Mouse (Mus musculus): ENCODE results near the gene Slc35f1. TPM values are rescaled to one million over a fixed set of nuclear protein-coding genes. Genes with fewer than 3 reads are reported as not detected.
A peak's percentile ranks its signal among the peaks of the same experiment; 100 is the strongest.

Slc35f1 gene
- total and polyA plus RNA-seq, 2 experiments from 2014 or later, result 37.8 to 110 TPM

GRCm38 (mm10) chr10:52923143-52923542 lies 232.8 kb downstream of the Slc35f1 start:
- Histone ChIP-seq H3K4me3 (ENCODE audit: low read depth, low read length) (no peak overlapping the region), H3K27ac (ENCODE audit: low read depth, low read length) (no peak overlapping the region; the same call in 1 of the 2 replicates), H3K27me3 (ENCODE audit: insufficient read depth, low read length) (no peaks in the 10 kb centered on the region), H3K4me1 (ENCODE audit: insufficient read depth) (no peaks in the 10 kb centered on the region), H3K9me3 (ENCODE audit: low read length) (no peaks in the 10 kb centered on the region), H3K9ac (no peak overlapping the region), H3K36me3 (ENCODE audit: insufficient read depth) (no peaks in the 10 kb centered on the region), H3K4me2 (ENCODE audit: low read depth) (no peak overlapping the region)
- 48% methylated on average over 8 of the region's 8 CpGs for WGBS
- TF ChIP-seq CTCF (IDR thresholded peaks at IDR 0.05; ENCODE audit: low read depth), result no peak
- peak; percentile 38; the same call in 1 of the 2 replicates for ATAC-seq
- DNase-seq, result no peak

GRCm38 (mm10) chr10:52926330-52926729 lies 236.0 kb downstream of the Slc35f1 start:
- H3K4me1 ChIP-seq (ENCODE audit: insufficient read depth), result no peaks in the 10 kb centered on the region
- H3K9ac ChIP-seq, result no peak overlapping the region
- H3K4me3 ChIP-seq (ENCODE audit: low read depth, low read length), result no peak overlapping the region
- no peak overlapping the region for H3K4me2 ChIP-seq (ENCODE audit: low read depth)
- H3K9me3 ChIP-seq (ENCODE audit: low read length), result no peaks in the 10 kb centered on the region
- no peak for TF ChIP-seq CTCF (IDR thresholded peaks at IDR 0.05; ENCODE audit: low read depth)
- ATAC-seq (peak; percentile 76), DNase-seq (peak; percentile 43)
- H3K27ac ChIP-seq (ENCODE audit: low read depth, low read length), result peak overlapping the region; percentile 54; the same call in 1 of the 2 replicates
- H3K36me3 ChIP-seq (ENCODE audit: insufficient read depth), result no peaks in the 10 kb centered on the region
- WGBS, result 46% methylated on average over 3 of the region's 3 CpGs
- no peaks in the 10 kb centered on the region for H3K27me3 ChIP-seq (ENCODE audit: insufficient read depth, low read length)

DNA sequence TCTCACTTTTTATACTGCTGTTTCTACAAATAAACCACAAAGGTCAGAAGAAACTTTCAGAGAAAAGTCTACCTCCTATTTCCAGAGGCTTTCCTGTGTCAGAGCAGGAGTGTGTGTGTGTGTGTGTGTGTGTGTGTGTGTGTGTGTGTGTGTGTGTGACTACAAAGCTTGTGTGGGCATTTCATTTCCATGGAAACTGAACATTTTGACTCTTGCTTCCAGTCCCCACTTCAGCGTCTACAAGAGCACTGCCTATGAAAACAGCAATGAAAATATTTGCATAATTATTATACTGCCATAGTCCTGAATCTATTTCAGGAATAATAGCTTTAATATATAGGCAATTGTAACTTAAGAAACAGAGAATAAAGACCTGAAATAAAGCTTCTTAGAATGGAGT lies 241.8 kb downstream of the Slc35f1 start:
- ATAC-seq (no peak; the same call in 1 of the 2 replicates), DNase-seq (no peak)
- no peak for TF ChIP-seq CTCF (IDR thresholded peaks at IDR 0.05; ENCODE audit: low read depth)
- H3K27ac ChIP-seq (ENCODE audit: low read depth, low read length), result no peak overlapping the region
- 22% methylated on average over 1 of the region's 1 CpGs for WGBS
- H3K9me3 ChIP-seq (ENCODE audit: low read length), result no peaks in the 10 kb centered on the region
- H3K9ac ChIP-seq, result no peak overlapping the region
- H3K4me3 ChIP-seq (ENCODE audit: low read depth, low read length), result no peak overlapping the region
- H3K36me3 ChIP-seq (ENCODE audit: insufficient read depth), result no peaks in the 10 kb centered on the region
- no peaks in the 10 kb centered on the region for H3K4me1 ChIP-seq (ENCODE audit: insufficient read depth)
- H3K27me3 ChIP-seq (ENCODE audit: insufficient read depth, low read length), result no peaks in the 10 kb centered on the region
- H3K4me2 ChIP-seq (ENCODE audit: low read depth), result no peak overlapping the region

GRCm38 (mm10) chr10:52934615-52935014 lies 244.3 kb downstream of the Slc35f1 start:
- DNase-seq, result no peak
- Histone ChIP-seq H3K4me1 (ENCODE audit: insufficient read depth) (no peaks in the 10 kb centered on the region), H3K9ac (no peak overlapping the region), H3K4me3 (ENCODE audit: low read depth, low read length) (no peak overlapping the region), H3K27ac (ENCODE audit: low read depth, low read length) (no peak overlapping the region), H3K4me2 (ENCODE audit: low read depth) (no peak overlapping the region), H3K36me3 (ENCODE audit: insufficient read depth) (no peaks in the 10 kb centered on the region), H3K9me3 (ENCODE audit: low read length) (no peaks in the 10 kb centered on the region), H3K27me3 (ENCODE audit: insufficient read depth, low read length) (no peaks in the 10 kb centered on the region)
- no peak for ATAC-seq
- no peak for TF ChIP-seq CTCF (IDR thresholded peaks at IDR 0.05; ENCODE audit: low read depth)

GRCm38 (mm10) chr10:52940111-52940830 lies 249.9 kb downstream of the Slc35f1 start:
- Histone ChIP-seq H3K27me3 (ENCODE audit: insufficient read depth, low read length) (no peaks in the 10 kb centered on the region), H3K4me2 (ENCODE audit: low read depth) (no peak overlapping the region), H3K9ac (no peak overlapping the region), H3K4me1 (ENCODE audit: insufficient read depth) (no peaks in the 10 kb centered on the region), H3K4me3 (ENCODE audit: low read depth, low read length) (no peak overlapping the region), H3K27ac (ENCODE audit: low read depth, low read length) (peak overlapping the region; percentile 36), H3K9me3 (ENCODE audit: low read length) (no peaks in the 10 kb centered on the region), H3K36me3 (ENCODE audit: insufficient read depth) (no peaks in the 10 kb centered on the region)
- TF ChIP-seq CTCF (IDR thresholded peaks at IDR 0.05; ENCODE audit: low read depth), result no peak
- 27% methylated on average over 1 of the region's 1 CpGs for WGBS
- ATAC-seq (peak; percentile 92), DNase-seq (peak; percentile 59)

GRCm38 (mm10) chr10:52940831-52941216 lies 250.5 kb downstream of the Slc35f1 start:
- Histone ChIP-seq H3K27me3 (ENCODE audit: insufficient read depth, low read length) (no peaks in the 10 kb centered on the region), H3K4me2 (ENCODE audit: low read depth) (no peak overlapping the region), H3K9ac (no peak overlapping the region), H3K4me1 (ENCODE audit: insufficient read depth) (no peaks in the 10 kb centered on the region), H3K36me3 (ENCODE audit: insufficient read depth) (no peaks in the 10 kb centered on the region), H3K27ac (ENCODE audit: low read depth, low read length) (peak overlapping the region; percentile 36), H3K4me3 (ENCODE audit: low read depth, low read length) (no peak overlapping the region), H3K9me3 (ENCODE audit: low read length) (no peaks in the 10 kb centered on the region)
- TF ChIP-seq CTCF (IDR thresholded peaks at IDR 0.05; ENCODE audit: low read depth), result no peak
- WGBS, result 28% methylated on average over 5 of the region's 5 CpGs
- ATAC-seq (peak; percentile 84), DNase-seq (no peak)

DNA sequence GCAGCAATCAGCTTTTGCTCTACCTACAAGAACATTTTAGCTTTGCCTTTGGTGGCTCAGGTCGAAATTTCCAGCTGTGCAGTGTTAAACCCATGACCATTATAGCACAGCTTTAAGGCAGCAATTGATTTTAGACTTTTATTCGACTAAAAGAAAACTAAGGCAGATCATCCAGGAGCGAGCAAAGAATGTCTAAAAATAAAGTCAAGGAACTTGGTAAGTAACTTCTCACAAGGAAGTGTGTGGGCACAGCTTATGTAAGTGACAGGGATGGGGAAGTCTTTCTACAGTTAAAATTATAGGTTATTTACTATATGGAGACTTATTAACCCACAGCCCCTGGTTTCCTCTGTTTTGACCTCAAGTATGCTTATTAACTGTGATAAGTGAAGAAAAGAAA lies 262.2 kb downstream of the Slc35f1 start:
- WGBS, result 86% methylated on average over 3 of the region's 3 CpGs
- no peaks in the 10 kb centered on the region for H3K27me3 ChIP-seq (ENCODE audit: insufficient read depth, low read length)
- H3K9me3 ChIP-seq (ENCODE audit: low read length), result no peaks in the 10 kb centered on the region
- DNase-seq (no peak), ATAC-seq (no peak)
- no peak overlapping the region for H3K27ac ChIP-seq (ENCODE audit: low read depth, low read length)
- no peak for TF ChIP-seq CTCF (IDR thresholded peaks at IDR 0.05; ENCODE audit: low read depth)
- H3K36me3 ChIP-seq (ENCODE audit: insufficient read depth), result no peaks in the 10 kb centered on the region
- no peak overlapping the region for H3K4me3 ChIP-seq (ENCODE audit: low read depth, low read length)
- H3K9ac ChIP-seq, result no peak overlapping the region
- no peaks in the 10 kb centered on the region for H3K4me1 ChIP-seq (ENCODE audit: insufficient read depth)
- H3K4me2 ChIP-seq (ENCODE audit: low read depth), result no peak overlapping the region
